Mouse (Mus musculus): ENCODE results near the gene Camk2g. TPM values are rescaled to one million over a fixed set of nuclear protein-coding genes. Genes with fewer than 3 reads are reported as not detected.
A peak's percentile ranks its signal among the peaks of the same experiment; 100 is the strongest.

Gene Camk2g
- polyA plus RNA-seq, 1 experiment from 2014 or later, result 13.2 TPM

- Histone ChIP-seq H3K4me1 (peaks cover 6% of the 10 kb centered on the region; the same call in 1 of the 2 replicates), H3K27me3 (replicated peaks) (no peaks in the 10 kb centered on the region), H3K36me3 (peaks cover 56% of the 10 kb centered on the region), H3K27ac (no peak overlapping the region), H3K4me3 (no peak overlapping the region), H3K4me2 (no peak overlapping the region), H3K9ac (no peak overlapping the region), H3K9me3 (replicated peaks) (no peaks in the 10 kb centered on the region)
- 82% methylated on average over 8 of the region's 8 CpGs for WGBS (ENCODE audit: insufficient replicate concordance)
- ATAC-seq, result no peak
Measured at GRCm38 (mm10) chr14:20778496-20778895, 15.4 kb downstream of the Camk2g start.

- Histone ChIP-seq H3K4me1 (no peaks in the 10 kb centered on the region), H3K9ac (no peak overlapping the region), H3K4me3 (no peak overlapping the region), H3K4me2 (no peak overlapping the region), H3K27ac (no peak overlapping the region), H3K36me3 (peaks cover 31% of the 10 kb centered on the region), H3K27me3 (replicated peaks) (no peaks in the 10 kb centered on the region), H3K9me3 (replicated peaks) (no peaks in the 10 kb centered on the region)
- WGBS (ENCODE audit: insufficient replicate concordance), result 60% methylated on average over 6 of the region's 6 CpGs
- ATAC-seq, result no peak
Measured at GRCm38 (mm10) chr14:20775661-20776060, 18.2 kb downstream of the Camk2g start.

GRCm38 (mm10) chr14:20773410-20773809 is 20.5 kb downstream of the Camk2g start:
- 74% methylated on average over 3 of the region's 3 CpGs for WGBS (ENCODE audit: insufficient replicate concordance)
- H3K9ac ChIP-seq, result no peak overlapping the region

GRCm38 (mm10) chr14:20772808-20773207 is 21.1 kb downstream of the Camk2g start:
- Histone ChIP-seq H3K4me1 (no peaks in the 10 kb centered on the region), H3K9me3 (replicated peaks) (no peaks in the 10 kb centered on the region), H3K27ac (no peak overlapping the region), H3K27me3 (replicated peaks) (no peaks in the 10 kb centered on the region), H3K9ac (no peak overlapping the region), H3K4me3 (no peak overlapping the region), H3K4me2 (no peak overlapping the region), H3K36me3 (peaks cover 36% of the 10 kb centered on the region)
- ATAC-seq, result no peak
- WGBS (ENCODE audit: insufficient replicate concordance), result 50% methylated on average over 6 of the region's 6 CpGs

More at GRCm38 (mm10) chr14:20773410-20773809, 20.5 kb downstream of the Camk2g start:
- Histone ChIP-seq H3K9me3 (replicated peaks) (no peaks in the 10 kb centered on the region), H3K36me3 (peaks cover 36% of the 10 kb centered on the region), H3K4me2 (no peak overlapping the region), H3K4me1 (no peaks in the 10 kb centered on the region), H3K27ac (no peak overlapping the region), H3K27me3 (replicated peaks) (no peaks in the 10 kb centered on the region), H3K4me3 (no peak overlapping the region)
- no peak for ATAC-seq

- H3K9ac ChIP-seq, result no peak overlapping the region
- no peaks in the 10 kb centered on the region for H3K9me3 ChIP-seq (replicated peaks)
- H3K27me3 ChIP-seq (replicated peaks), result no peaks in the 10 kb centered on the region
- H3K4me1 ChIP-seq, result no peaks in the 10 kb centered on the region
- H3K4me2 ChIP-seq, result no peak overlapping the region
- H3K4me3 ChIP-seq, result no peak overlapping the region
- 85% methylated on average over 3 of the region's 3 CpGs for WGBS (ENCODE audit: insufficient replicate concordance)
- no peak for ATAC-seq
- H3K27ac ChIP-seq, result no peak overlapping the region
- H3K36me3 ChIP-seq, result peaks cover 30% of the 10 kb centered on the region
Measured at GRCm38 (mm10) chr14:20771941-20772340, 21.9 kb downstream of the Camk2g start.

GRCm38 (mm10) chr14:20768581-20768980 is 25.3 kb downstream of the Camk2g start:
- peaks cover 49% of the 10 kb centered on the region for H3K36me3 ChIP-seq
- no peak overlapping the region for H3K9ac ChIP-seq
- no peak overlapping the region for H3K4me3 ChIP-seq
- H3K4me1 ChIP-seq, result no peaks in the 10 kb centered on the region
- 78% methylated on average over 5 of the region's 5 CpGs for WGBS (ENCODE audit: insufficient replicate concordance)
- no peak overlapping the region for H3K4me2 ChIP-seq
- no peak overlapping the region for H3K27ac ChIP-seq
- no peaks in the 10 kb centered on the region for H3K27me3 ChIP-seq (replicated peaks)
- H3K9me3 ChIP-seq (replicated peaks), result no peaks in the 10 kb centered on the region
- ATAC-seq, result no peak

- Histone ChIP-seq H3K27ac (no peak overlapping the region), H3K9me3 (replicated peaks) (no peaks in the 10 kb centered on the region), H3K4me2 (no peak overlapping the region), H3K9ac (no peak overlapping the region), H3K4me1 (no peaks in the 10 kb centered on the region), H3K27me3 (replicated peaks) (no peaks in the 10 kb centered on the region), H3K4me3 (no peak overlapping the region), H3K36me3 (peaks cover 53% of the 10 kb centered on the region)
- ATAC-seq, result no peak
- 82% methylated on average over 7 of the region's 7 CpGs for WGBS (ENCODE audit: insufficient replicate concordance)
Measured at GRCm38 (mm10) chr14:20767936-20768335, 26.0 kb downstream of the Camk2g start.

GRCm38 (mm10) chr14:20765642-20766258 is 28.1 kb downstream of the Camk2g start:
- Histone ChIP-seq H3K27me3 (replicated peaks) (no peaks in the 10 kb centered on the region), H3K4me3 (no peak overlapping the region), H3K4me1 (no peaks in the 10 kb centered on the region), H3K9ac (no peak overlapping the region), H3K9me3 (replicated peaks) (no peaks in the 10 kb centered on the region), H3K36me3 (peaks cover 72% of the 10 kb centered on the region), H3K4me2 (no peak overlapping the region), H3K27ac (no peak overlapping the region)
- peak; percentile 59 for ATAC-seq
- 20% methylated on average over 12 of the region's 12 CpGs for WGBS (ENCODE audit: insufficient replicate concordance)

- 76% methylated on average over 5 of the region's 5 CpGs for WGBS (ENCODE audit: insufficient replicate concordance)
- no peak for ATAC-seq
- no peak overlapping the region for H3K27ac ChIP-seq
- H3K9me3 ChIP-seq (replicated peaks), result no peaks in the 10 kb centered on the region
- H3K4me2 ChIP-seq, result no peak overlapping the region
- H3K4me1 ChIP-seq, result no peaks in the 10 kb centered on the region
- H3K27me3 ChIP-seq (replicated peaks), result no peaks in the 10 kb centered on the region
- peaks cover 78% of the 10 kb centered on the region for H3K36me3 ChIP-seq
- no peak overlapping the region for H3K4me3 ChIP-seq
- no peak overlapping the region for H3K9ac ChIP-seq
Measured at GRCm38 (mm10) chr14:20764942-20765341, 28.9 kb downstream of the Camk2g start.

- H3K9ac ChIP-seq, result no peak overlapping the region
- H3K4me2 ChIP-seq, result no peak overlapping the region
- H3K27ac ChIP-seq, result no peak overlapping the region
- 59% methylated on average over 8 of the region's 8 CpGs for WGBS (ENCODE audit: insufficient replicate concordance)
- no peak for ATAC-seq
- H3K27me3 ChIP-seq (replicated peaks), result no peaks in the 10 kb centered on the region
- no peak overlapping the region for H3K4me3 ChIP-seq
- peaks cover 6% of the 10 kb centered on the region; the same call in 1 of the 2 replicates for H3K4me1 ChIP-seq
- H3K9me3 ChIP-seq (replicated peaks), result no peaks in the 10 kb centered on the region
- H3K36me3 ChIP-seq, result peaks cover 81% of the 10 kb centered on the region
Measured at GRCm38 (mm10) chr14:20758768-20759435, 35.0 kb downstream of the Camk2g start.

GRCm38 (mm10) chr14:20757370-20757907 is 36.4 kb downstream of the Camk2g start:
- no peak overlapping the region for H3K27ac ChIP-seq
- no peak for ATAC-seq
- H3K4me3 ChIP-seq, result no peak overlapping the region
- H3K36me3 ChIP-seq, result peaks cover 75% of the 10 kb centered on the region
- no peak overlapping the region for H3K9ac ChIP-seq
- no peaks in the 10 kb centered on the region for H3K9me3 ChIP-seq (replicated peaks)
- peaks cover 6% of the 10 kb centered on the region; the same call in 1 of the 2 replicates for H3K4me1 ChIP-seq
- no peaks in the 10 kb centered on the region for H3K27me3 ChIP-seq (replicated peaks)
- 89% methylated on average over 22 of the region's 22 CpGs for WGBS (ENCODE audit: insufficient replicate concordance)
- H3K4me2 ChIP-seq, result no peak overlapping the region

- Histone ChIP-seq H3K27ac (no peak overlapping the region), H3K4me1 (peaks cover under 1% of the 10 kb centered on the region; the same call in 1 of the 2 replicates), H3K9ac (no peak overlapping the region), H3K36me3 (peaks cover 41% of the 10 kb centered on the region), H3K4me3 (no peak overlapping the region), H3K9me3 (replicated peaks) (no peaks in the 10 kb centered on the region), H3K27me3 (replicated peaks) (no peaks in the 10 kb centered on the region), H3K4me2 (no peak overlapping the region)
- WGBS (ENCODE audit: insufficient replicate concordance), result 34% methylated on average over 3 of the region's 3 CpGs
- ATAC-seq, result no peak
Measured at GRCm38 (mm10) chr14:20753792-20754191, 40.1 kb downstream of the Camk2g start.
